In the genomic region with DNA sequence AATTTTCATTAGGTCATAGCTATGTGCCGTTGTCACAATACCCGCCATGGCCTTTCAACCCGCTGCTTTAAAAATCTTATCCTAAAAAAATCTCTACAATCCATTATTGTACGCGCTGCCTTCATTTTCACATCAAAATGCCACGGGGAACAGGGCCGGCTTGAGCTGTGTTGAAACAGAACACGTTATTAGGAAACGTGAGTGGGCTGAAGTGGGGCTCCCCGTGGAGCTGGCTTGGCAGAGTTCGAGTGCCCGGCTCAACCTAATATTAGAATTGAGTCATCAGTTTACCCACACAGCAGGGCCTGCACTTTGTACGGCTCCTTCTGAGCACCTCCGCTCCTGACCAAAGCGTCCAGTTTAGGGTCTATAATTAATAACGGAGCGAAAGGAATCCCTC, we compare ENCODE assay signal across 9 mouse cellular contexts.
A peak's percentile ranks its signal among the peaks of the same experiment; 100 is the strongest.
DNase-seq lines count a peak whose midpoint lies in the region; ATAC-seq lines count a peak whose summit lies in the region.
"Had no signal": no experiment of that assay in that cellular context is flagged by ENCODE, and none has a peak within 500 bp of the region (broad histone marks: within the 10 kb centered on the region; RNA-seq: fewer than 3 reads in every experiment).

No protein-coding gene starts in this region.

- no peak for ATAC-seq in cerebellum, adult (ENCODE audit: insufficient number of reproducible peaks, low FRiP score, low TSS enrichment)
- ATAC-seq in midbrain, embryonic 11.5 days (ENCODE audit: low FRiP score) = no peak
- ATAC-seq in stomach, embryonic 16.5 days (ENCODE audit: insufficient read depth, low FRiP score) = peak; percentile 44; the same call in 1 of the 2 replicates
- no peak for ATAC-seq in megakaryocyte, adult 5-6 weeks (ENCODE audit: poor library complexity, severe bottlenecking)

- peak; percentile 32 to 48 for DNase-seq in cerebellum, postnatal 14 days
- peak; percentile 87 for DNase-seq in midbrain, embryonic 11.5 days (ENCODE audit: low spot score, missing footprints)
- DNase-seq in midbrain, embryonic 10.5 days (ENCODE audit: low spot score) = no peak
- DNase-seq in limb, embryonic 10.5 days (ENCODE audit: low spot score) = peak; percentile 38
- no peak for DNase-seq in urinary bladder, postnatal 4 days (ENCODE audit: low spot score in 2 of 2)

- no peak overlapping the region for H3K4me2 ChIP-seq in midbrain, embryonic 11.5 days
- H3K4me2 ChIP-seq in stomach, embryonic 16.5 days (ENCODE audit: low read depth, low read length) = peak overlapping the region; percentile 48
- H3K4me2 ChIP-seq: heart, embryonic 12.5 days had no signal

- H3K4me1 ChIP-seq in midbrain, embryonic 11.5 days (ENCODE audit: control insufficient read depth, insufficient read depth, low read length) = no peaks in the 10 kb centered on the region
- H3K4me1 ChIP-seq in midbrain, embryonic 10.5 days = 0 out of 2 replicates have a peak, but pooled peaks cover 3% of the 10 kb centered on the region
- H3K4me1 ChIP-seq in limb, embryonic 10.5 days = peaks cover 40% of the 10 kb centered on the region
- no peaks in the 10 kb centered on the region for H3K4me1 ChIP-seq in stomach, embryonic 16.5 days (ENCODE audit: control insufficient read depth, insufficient read depth, low read length)
- H3K4me1 ChIP-seq: heart, embryonic 12.5 days had no signal

- no peaks in the 10 kb centered on the region for H3K27me3 ChIP-seq in midbrain, embryonic 11.5 days (ENCODE audit: control insufficient read depth, insufficient read depth, low read length)
- H3K27me3 ChIP-seq in midbrain, embryonic 10.5 days (ENCODE audit: low read depth, poor library complexity, severe bottlenecking) = no peaks in the 10 kb centered on the region
- H3K27me3 ChIP-seq in limb, embryonic 10.5 days (ENCODE audit: low read depth, poor library complexity, severe bottlenecking) = no peaks in the 10 kb centered on the region
- H3K27me3 ChIP-seq in stomach, embryonic 16.5 days (ENCODE audit: control insufficient read depth, insufficient read depth, low read length) = no peaks in the 10 kb centered on the region
- H3K27me3 ChIP-seq: heart, embryonic 12.5 days had no signal

- no peak overlapping the region for H3K27ac ChIP-seq in midbrain, embryonic 11.5 days (ENCODE audit: low read depth, low read length)
- H3K27ac ChIP-seq in midbrain, embryonic 10.5 days (replicated peaks) = no peak overlapping the region; the same call in 1 of the 2 replicates
- peak overlapping the region; percentile 75 for H3K27ac ChIP-seq in limb, embryonic 10.5 days
- H3K27ac ChIP-seq in stomach, embryonic 16.5 days (ENCODE audit: low read length) = peak overlapping the region; percentile 33; the same call in 1 of the 2 replicates

- WGBS in midbrain, embryonic 11.5 days = 69% methylated on average over 17 of the region's 17 CpGs
- WGBS in midbrain, embryonic 10.5 days = 75% methylated on average over 17 of the region's 17 CpGs
- 39% methylated on average over 17 of the region's 17 CpGs for WGBS in limb, embryonic 10.5 days
- WGBS in stomach, embryonic 16.5 days = 36% methylated on average over 17 of the region's 17 CpGs

- H3K36me3 ChIP-seq in midbrain, embryonic 11.5 days (ENCODE audit: control insufficient read depth, insufficient read depth, low read length) = no peaks in the 10 kb centered on the region
- no peaks in the 10 kb centered on the region for H3K36me3 ChIP-seq in midbrain, embryonic 10.5 days
- H3K36me3 ChIP-seq in limb, embryonic 10.5 days = no peaks in the 10 kb centered on the region
- H3K36me3 ChIP-seq in stomach, embryonic 16.5 days (ENCODE audit: control insufficient read depth, insufficient read depth, low read length) = no peaks in the 10 kb centered on the region
- H3K36me3 ChIP-seq: heart, embryonic 12.5 days had no signal

- H3K9me3 ChIP-seq in midbrain, embryonic 11.5 days (ENCODE audit: control insufficient read depth, low read length) = no peaks in the 10 kb centered on the region
- no peaks in the 10 kb centered on the region for H3K9me3 ChIP-seq in midbrain, embryonic 10.5 days (replicated peaks)
- H3K9me3 ChIP-seq in limb, embryonic 10.5 days (replicated peaks) = no peaks in the 10 kb centered on the region
- H3K9me3 ChIP-seq in stomach, embryonic 16.5 days (replicated peaks; ENCODE audit: control insufficient read depth, low read length) = no peaks in the 10 kb centered on the region
- H3K9me3 ChIP-seq: heart, embryonic 12.5 days had no signal

- H3K9ac ChIP-seq in midbrain, embryonic 11.5 days (ENCODE audit: low read length) = no peak overlapping the region
- no peak overlapping the region for H3K9ac ChIP-seq in stomach, embryonic 16.5 days (ENCODE audit: low read length)
- H3K9ac ChIP-seq: heart, embryonic 12.5 days had no signal

- no peak overlapping the region for H3K4me3 ChIP-seq in midbrain, embryonic 11.5 days (ENCODE audit: low read depth, low read length)
- H3K4me3 ChIP-seq in midbrain, embryonic 10.5 days = no peak overlapping the region
- H3K4me3 ChIP-seq in limb, embryonic 10.5 days = peak overlapping the region; percentile 24; the same call in 1 of the 2 replicates
- H3K4me3 ChIP-seq in stomach, embryonic 16.5 days (replicated peaks; ENCODE audit: low read length) = peak overlapping the region; percentile 20
- H3K4me3 ChIP-seq: heart, embryonic 12.5 days had no signal

Comparison
In these comparisons a context has a peak if more than half of its experiments do, and no peak if none do; other contexts are left out.
1. DNase-seq: peak in cerebellum, postnatal 14 days (2 of 2), midbrain, embryonic 11.5 days (single experiment) and limb, embryonic 10.5 days (single experiment); none in midbrain, embryonic 10.5 days (single experiment) and urinary bladder, postnatal 4 days (0 of 2).
2. H3K27ac ChIP-seq: peak in limb, embryonic 10.5 days (single experiment) and stomach, embryonic 16.5 days (single experiment); none in midbrain, embryonic 11.5 days (single experiment) and midbrain, embryonic 10.5 days (single experiment).
3. H3K4me3 ChIP-seq: peak in limb, embryonic 10.5 days (single experiment) and stomach, embryonic 16.5 days (single experiment); none in midbrain, embryonic 11.5 days (single experiment) and midbrain, embryonic 10.5 days (single experiment).